Mouse (Mus musculus) hindbrain, embryonic 11.5 days (tissue): ENCODE data around the gene A4galt. TPM values are rescaled to one million over a fixed set of nuclear protein-coding genes. Genes with fewer than 3 reads are reported as not detected.
A peak's percentile ranks its signal among the peaks of the same experiment; 100 is the strongest.

Experiments
- ATAC-seq: fragments of 200-750 bp; cut with Nextera tagmentation; 2 replicates; pipeline ENCODE4 v1.8.0; 2017; ENCODE audit warnings: mild to moderate bottlenecking, moderate TSS enrichment, moderate library complexity; ENCODE audit not compliant: low FRiP score
- DNase-seq: peaks from one replicate; pipeline ENCODE4 v3.0.0-alpha.2; 2015; ENCODE audit warnings: low spot score
- H3K27ac ChIP-seq: fragments of 300-500 bp; sonication (generic); 2 replicates; pipeline ENCODE4 v1.5.1; 2014; ENCODE audit warnings: mild to moderate bottlenecking, low read depth, low read length
- H3K27me3 ChIP-seq: fragments of 300-500 bp; sonication (generic); 2 replicates; pipeline ENCODE4 v1.6.1; 2014; ENCODE audit warnings: mild to moderate bottlenecking, low read length, moderate library complexity, mixed read lengths; ENCODE audit not compliant: control insufficient read depth, insufficient read depth
- H3K36me3 ChIP-seq: fragments of 300-500 bp; sonication (generic); 2 replicates; pipeline ENCODE4 v1.6.1; 2014; ENCODE audit warnings: mild to moderate bottlenecking, low read length, moderate library complexity, mixed read lengths; ENCODE audit not compliant: control insufficient read depth, insufficient read depth
- H3K4me1 ChIP-seq: fragments of 300-500 bp; sonication (generic); replicated peaks from 2 replicates; pipeline ENCODE4 v1.6.1; 2014; ENCODE audit warnings: low read length, mixed read lengths; ENCODE audit not compliant: control insufficient read depth, insufficient read depth
- H3K4me2 ChIP-seq: fragments of 300-500 bp; sonication (generic); replicated peaks from 2 replicates; pipeline ENCODE4 v1.6.1; 2014; ENCODE audit warnings: mild to moderate bottlenecking, low read depth, low read length
- H3K4me3 ChIP-seq: fragments of 300-500 bp; sonication (generic); 2 replicates; pipeline ENCODE4 v1.5.1; 2014; ENCODE audit warnings: low read depth, low read length
- H3K9ac ChIP-seq: fragments of 300-500 bp; sonication (generic); 2 replicates; pipeline ENCODE4 v1.6.1; 2014; ENCODE audit warnings: low read depth, low read length
- H3K9me3 ChIP-seq: fragments of 300-500 bp; sonication (generic); 2 replicates; pipeline ENCODE4 v1.6.1; 2016; ENCODE audit warnings: low read length; ENCODE audit not compliant: control insufficient read depth
- WGBS: fragments of 180-500 bp; shearing (Covaris S2); extraction: QIAGEN DNeasy Blood & Tissue Kit; methylation state at CpG from one replicate; pipeline ENCODE4 v1.1.7; 2014; 5-methylcytosine and 5-hydroxymethylcytosine counted together
- polyA plus RNA-seq: library from polyadenylated mRNA; unstranded; fragments of >200 nt; fragmentation: Nextera tagmentation; extraction: Ambion mirVana; gene quantifications from 2 replicates; pipeline ENCODE4 v1.2.1, GENCODE M21; 2014

A4galt gene
- polyA plus RNA-seq, 1 experiment from 2014 or later = 1.7 TPM

DNA sequence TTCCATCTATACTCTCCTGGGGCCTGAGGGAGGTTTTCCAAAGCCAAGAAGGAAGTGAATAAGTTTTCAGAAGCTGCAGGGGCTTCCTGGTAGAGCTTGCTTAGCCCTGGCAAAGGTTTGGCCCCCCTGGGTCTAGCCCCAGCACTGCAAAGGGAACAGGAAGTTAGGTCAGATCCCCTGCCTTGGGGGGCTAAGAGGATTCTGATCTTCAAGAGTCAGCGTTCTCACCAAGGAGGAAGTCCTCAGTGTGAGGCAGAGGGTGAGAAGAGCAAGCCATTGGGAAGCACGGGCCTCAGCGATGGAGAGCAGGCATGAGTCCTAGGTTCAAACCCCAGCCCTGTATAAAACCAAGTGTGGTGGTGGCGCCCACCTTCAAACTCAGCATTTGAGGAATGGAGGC, 4.9 kb upstream of the A4galt start:
- Histone ChIP-seq H3K4me2 (no peak overlapping the region), H3K9me3 (no peaks in the 10 kb centered on the region), H3K36me3 (no peaks in the 10 kb centered on the region), H3K4me1 (no peaks in the 10 kb centered on the region), H3K27ac (no peak overlapping the region), H3K4me3 (no peak overlapping the region), H3K9ac (no peak overlapping the region), H3K27me3 (peaks cover 10% of the 10 kb centered on the region)
- WGBS = 78% methylated on average over 4 of the region's 4 CpGs
- no peak for ATAC-seq
- DNase-seq = no peak

DNA sequence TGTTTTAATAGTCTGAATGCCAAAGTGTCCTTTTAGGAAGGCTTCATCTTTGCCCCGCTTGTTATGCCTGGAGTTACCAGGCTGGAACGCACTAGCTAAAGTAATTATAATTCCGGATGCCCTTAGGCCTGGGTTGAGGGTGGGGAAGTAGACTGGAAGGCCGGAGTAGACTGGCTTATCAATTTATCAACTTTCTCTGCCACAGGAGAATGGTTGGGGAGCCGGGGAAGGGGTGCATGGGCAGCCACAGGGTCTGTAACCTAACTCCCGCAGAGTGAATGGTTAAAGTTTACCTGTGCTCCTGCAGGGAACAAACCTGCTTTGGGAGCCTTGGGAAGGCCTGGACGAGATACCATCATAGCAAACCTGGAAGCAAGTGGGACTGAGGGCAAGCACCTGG, 4.4 kb upstream of the A4galt start:
- Histone ChIP-seq H3K36me3 (no peaks in the 10 kb centered on the region), H3K9me3 (no peaks in the 10 kb centered on the region), H3K4me1 (0 out of 2 replicates have a peak, but pooled peaks cover 3% of the 10 kb centered on the region), H3K27me3 (peaks cover 15% of the 10 kb centered on the region), H3K9ac (no peak overlapping the region), H3K4me2 (no peak overlapping the region), H3K4me3 (no peak overlapping the region), H3K27ac (no peak overlapping the region)
- WGBS = 85% methylated on average over 7 of the region's 7 CpGs
- ATAC-seq (no peak), DNase-seq (no peak)

GRCm38 (mm10) chr15:83255191-83255782, 3.7 kb upstream of the A4galt start:
- no peaks in the 10 kb centered on the region for H3K36me3 ChIP-seq
- H3K27me3 ChIP-seq = peaks cover 21% of the 10 kb centered on the region
- H3K4me1 ChIP-seq = 0 out of 2 replicates have a peak, but pooled peaks cover 3% of the 10 kb centered on the region
- no peak overlapping the region for H3K4me2 ChIP-seq
- no peak overlapping the region for H3K27ac ChIP-seq
- no peaks in the 10 kb centered on the region for H3K9me3 ChIP-seq
- DNase-seq = no peak
- WGBS = 95% methylated on average over 4 of the region's 4 CpGs
- H3K9ac ChIP-seq = no peak overlapping the region
- no peak for ATAC-seq
- H3K4me3 ChIP-seq = no peak overlapping the region

- DNase-seq = no peak
- ATAC-seq = no peak
- H3K9me3 ChIP-seq = no peaks in the 10 kb centered on the region
- 70% methylated on average over 10 of the region's 10 CpGs for WGBS
- H3K27ac ChIP-seq = no peak overlapping the region
- H3K4me2 ChIP-seq = no peak overlapping the region
- 0 out of 2 replicates have a peak, but pooled peaks cover 3% of the 10 kb centered on the region for H3K4me1 ChIP-seq
- H3K4me3 ChIP-seq = no peak overlapping the region
- H3K27me3 ChIP-seq = peaks cover 24% of the 10 kb centered on the region
- H3K9ac ChIP-seq = no peak overlapping the region
- no peaks in the 10 kb centered on the region for H3K36me3 ChIP-seq
Measured at GRCm38 (mm10) chr15:83254372-83255070, 2.9 kb upstream of the A4galt start.

DNA sequence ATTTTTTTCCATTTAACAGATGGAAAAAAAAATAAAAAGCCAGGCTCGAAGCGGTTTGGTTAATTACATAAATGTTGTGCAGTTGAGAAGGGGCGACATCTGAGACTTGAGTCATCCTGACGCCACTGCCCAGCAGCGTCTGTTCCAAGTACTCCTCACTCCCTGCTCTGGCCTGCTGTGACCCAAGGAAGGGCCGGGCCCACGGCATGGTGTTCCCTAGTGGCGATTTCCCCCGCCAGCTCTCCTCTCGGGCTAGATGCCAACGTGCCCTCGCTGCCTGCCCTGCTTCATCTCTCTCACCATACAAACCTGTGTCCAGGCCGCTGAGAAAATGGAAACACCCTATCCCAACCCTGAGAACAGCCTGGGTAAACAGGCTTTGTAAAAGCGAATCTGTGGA, 486 bp upstream of the A4galt start:
- DNase-seq = peak; percentile 15
- no peak overlapping the region for H3K9ac ChIP-seq
- ATAC-seq = no peak
- H3K27me3 ChIP-seq = peaks cover 24% of the 10 kb centered on the region
- no peak overlapping the region for H3K27ac ChIP-seq
- 76% methylated on average over 14 of the region's 14 CpGs for WGBS
- no peaks in the 10 kb centered on the region for H3K36me3 ChIP-seq
- no peaks in the 10 kb centered on the region for H3K9me3 ChIP-seq
- H3K4me2 ChIP-seq = no peak overlapping the region
- 0 out of 2 replicates have a peak, but pooled peaks cover 3% of the 10 kb centered on the region for H3K4me1 ChIP-seq
- H3K4me3 ChIP-seq = no peak overlapping the region

DNA sequence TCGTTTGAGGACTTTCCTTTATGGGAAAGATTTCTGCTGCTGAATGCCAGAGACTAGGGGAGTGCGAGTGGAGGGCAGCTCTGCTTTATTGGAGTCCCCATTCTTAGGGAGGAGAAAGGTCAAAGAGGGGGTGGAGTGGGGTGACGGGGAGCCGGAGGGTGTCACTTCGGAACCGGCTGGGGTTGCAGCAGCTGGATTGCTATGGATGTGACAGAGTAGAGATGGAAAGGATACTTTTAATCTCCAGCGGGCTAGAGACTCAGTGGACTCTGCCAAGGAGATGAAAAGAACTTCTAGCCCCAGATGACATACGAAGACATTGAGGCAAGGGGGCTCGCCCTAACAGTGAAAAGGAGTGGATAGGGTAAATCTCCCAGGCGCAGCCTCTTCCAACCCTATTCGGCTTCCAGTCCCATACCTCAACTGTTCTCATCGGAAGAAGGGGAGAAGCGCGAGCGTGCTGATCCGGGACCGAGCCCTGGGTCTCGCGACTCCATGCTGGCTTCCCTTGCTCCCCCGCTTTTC, 861 bp downstream of the A4galt start:
- H3K27me3 ChIP-seq = peaks cover 24% of the 10 kb centered on the region
- H3K36me3 ChIP-seq = no peaks in the 10 kb centered on the region
- no peak for DNase-seq
- H3K4me3 ChIP-seq = peak overlapping the region; percentile 43
- H3K4me2 ChIP-seq = peak overlapping the region; percentile 87
- no peak for ATAC-seq
- no peak overlapping the region for H3K27ac ChIP-seq
- H3K4me1 ChIP-seq = 0 out of 2 replicates have a peak, but pooled peaks cover 3% of the 10 kb centered on the region
- 0 out of 2 replicates have a peak overlapping the region, but pooled peaks have one; percentile 31 for H3K9ac ChIP-seq
- WGBS = 2% methylated on average over 20 of the region's 20 CpGs
- H3K9me3 ChIP-seq = no peaks in the 10 kb centered on the region

GRCm38 (mm10) chr15:83249535-83250287, 1.9 kb downstream of the A4galt start:
- H3K4me1 ChIP-seq = 0 out of 2 replicates have a peak, but pooled peaks cover 3% of the 10 kb centered on the region
- H3K4me3 ChIP-seq = no peak overlapping the region
- WGBS = 91% methylated on average over 12 of the region's 12 CpGs
- peaks cover 24% of the 10 kb centered on the region for H3K27me3 ChIP-seq
- no peaks in the 10 kb centered on the region for H3K9me3 ChIP-seq
- H3K9ac ChIP-seq = no peak overlapping the region
- DNase-seq = no peak
- no peak overlapping the region for H3K27ac ChIP-seq
- no peaks in the 10 kb centered on the region for H3K36me3 ChIP-seq
- H3K4me2 ChIP-seq = no peak overlapping the region
- ATAC-seq = no peak

DNA sequence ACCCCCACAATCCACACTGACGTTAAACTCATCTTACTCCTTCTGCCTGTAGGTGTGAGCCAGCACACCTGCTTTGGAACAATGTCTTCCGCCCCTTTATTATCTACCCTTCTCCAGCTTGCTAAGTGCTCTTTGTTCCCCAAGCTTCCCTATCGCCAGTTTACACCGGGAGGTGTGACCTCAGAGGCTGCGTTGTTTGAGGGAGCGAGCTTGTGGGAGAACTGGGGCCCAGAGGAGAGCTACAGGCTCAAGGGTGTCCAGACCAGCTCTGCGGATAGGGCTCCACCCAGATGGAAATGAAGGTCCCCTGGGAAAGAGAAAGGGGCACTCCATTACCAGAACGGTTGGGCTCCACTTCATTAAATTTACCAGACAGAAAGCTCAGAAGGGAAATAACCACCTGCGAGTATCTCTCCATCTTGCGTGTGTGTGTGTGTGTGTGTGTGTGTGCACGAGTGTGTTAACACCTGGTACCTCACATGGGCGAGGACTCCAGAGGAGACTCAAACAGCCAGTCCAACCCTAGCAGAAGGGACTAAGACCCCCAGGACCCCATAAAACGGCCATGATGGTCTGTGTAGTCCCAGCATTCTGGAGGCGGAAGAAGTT, 3.2 kb downstream of the A4galt start:
- ATAC-seq (no peak), DNase-seq (no peak)
- no peaks in the 10 kb centered on the region for H3K9me3 ChIP-seq
- no peak overlapping the region for H3K4me2 ChIP-seq
- H3K4me3 ChIP-seq = no peak overlapping the region
- H3K27me3 ChIP-seq = peaks cover 24% of the 10 kb centered on the region
- H3K27ac ChIP-seq = no peak overlapping the region
- H3K4me1 ChIP-seq = 0 out of 2 replicates have a peak, but pooled peaks cover 3% of the 10 kb centered on the region
- no peak overlapping the region for H3K9ac ChIP-seq
- no peaks in the 10 kb centered on the region for H3K36me3 ChIP-seq
- 72% methylated on average over 14 of the region's 14 CpGs for WGBS
